Mouse (Mus musculus) lung, postnatal 25 days (tissue): Measurements from ENCODE around the gene Zfp652.
A peak's percentile ranks its signal among the peaks of the same experiment; 100 is the strongest.

Source experiments
- DNase-seq: peaks from one replicate; pipeline ENCODE4 v3.0.0; 2022; ENCODE audit warnings: low spot score

Gene Zfp652

DNA sequence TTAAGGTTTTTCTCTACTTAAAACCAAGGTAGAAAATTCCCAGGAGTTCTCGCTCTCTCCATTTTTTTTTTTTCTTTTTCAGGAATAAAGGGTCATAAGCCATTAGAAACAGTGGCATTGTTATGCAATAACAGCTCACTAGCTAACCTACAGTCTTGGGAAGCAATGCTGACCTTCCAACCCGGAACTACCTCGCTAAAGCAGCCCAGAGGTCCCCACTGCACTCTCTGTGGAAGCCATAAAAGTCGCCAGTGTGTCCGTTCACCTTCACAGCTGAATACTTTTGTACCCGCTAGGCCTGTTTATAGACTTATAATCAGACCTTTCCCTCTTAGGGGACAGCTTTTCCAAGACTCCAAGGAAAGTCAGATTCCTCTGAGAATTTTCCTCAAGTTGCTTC, 55.8 kb downstream of the Zfp652 start:
- DNase-seq, result no peak

GRCm38 (mm10) chr11:95769208-95769607, 56.7 kb downstream of the Zfp652 start:
- DNase-seq, result no peak

GRCm38 (mm10) chr11:95770720-95771364, 58.4 kb downstream of the Zfp652 start:
- peak; percentile 35 for DNase-seq

DNA sequence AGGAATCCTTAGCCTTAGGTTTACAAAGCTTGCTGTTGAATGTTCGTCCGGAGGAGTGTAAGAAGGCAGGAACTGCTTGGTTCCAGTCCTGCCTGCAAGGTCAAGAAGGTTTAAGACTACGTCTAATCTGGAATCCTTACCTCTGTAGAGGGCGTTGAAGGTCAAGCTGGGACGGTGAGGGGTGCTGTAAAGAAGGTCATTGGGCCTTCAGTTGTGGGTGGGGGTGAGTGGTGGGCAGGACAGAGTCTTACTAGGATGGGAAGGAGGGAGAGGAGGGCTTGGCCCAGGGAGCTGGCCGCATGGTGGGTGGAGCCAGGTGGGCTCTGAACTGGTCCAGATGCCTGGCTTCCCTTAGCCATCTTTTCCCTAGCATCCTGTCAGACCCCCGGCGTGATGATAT, 59.2 kb downstream of the Zfp652 start:
- no peak for DNase-seq

GRCm38 (mm10) chr11:95773264-95773663, 60.8 kb downstream of the Zfp652 start:
- peak; percentile 37 for DNase-seq

- DNase-seq, result peak; percentile 93
These were observed 65.1 kb downstream of the Zfp652 start for GRCm38 (mm10) chr11:95777323-95778297.

- peak; percentile 54 for DNase-seq
These were observed 66.4 kb downstream of the Zfp652 start for GRCm38 (mm10) chr11:95778831-95779251.

DNA sequence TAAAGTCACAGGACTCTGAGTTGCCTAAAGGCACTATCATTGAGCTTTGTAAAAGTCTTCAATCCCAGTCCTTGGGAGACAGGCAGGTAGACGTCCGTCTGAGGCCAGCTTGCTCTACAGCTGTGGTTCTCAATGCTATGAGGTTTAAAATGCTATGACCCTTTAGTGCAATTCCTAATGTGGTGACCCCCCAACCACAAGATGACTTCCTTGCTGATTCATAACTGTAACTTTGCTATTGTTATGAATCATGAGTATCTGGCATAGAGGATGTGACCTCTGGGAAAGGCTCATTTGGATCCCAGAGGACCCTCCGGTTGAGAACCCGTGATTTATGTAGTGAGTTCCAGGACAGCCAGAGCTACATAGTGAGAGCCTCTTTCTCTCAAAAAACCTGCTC, 66.9 kb downstream of the Zfp652 start:
- no peak for DNase-seq

DNA sequence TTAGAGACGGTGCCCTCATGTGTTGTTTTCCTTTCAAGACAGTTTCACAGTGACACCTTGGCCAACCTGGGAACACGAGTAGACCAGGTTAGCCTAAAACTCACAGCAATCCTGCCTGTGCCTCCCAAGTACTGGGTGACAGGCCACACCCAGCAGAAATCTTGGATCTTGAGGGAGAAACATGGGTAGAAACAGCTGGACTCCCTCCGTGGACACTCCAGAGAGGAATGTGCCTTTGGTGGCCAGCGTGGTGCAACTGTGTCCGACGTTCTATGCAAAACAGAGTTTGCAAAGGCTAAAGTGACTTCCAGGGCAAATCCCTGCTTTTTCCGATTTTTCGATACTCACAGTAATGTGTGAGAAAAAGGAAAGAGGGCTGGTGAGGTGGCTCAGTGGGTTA, 68.0 kb downstream of the Zfp652 start:
- DNase-seq, result peak; percentile 62

DNA sequence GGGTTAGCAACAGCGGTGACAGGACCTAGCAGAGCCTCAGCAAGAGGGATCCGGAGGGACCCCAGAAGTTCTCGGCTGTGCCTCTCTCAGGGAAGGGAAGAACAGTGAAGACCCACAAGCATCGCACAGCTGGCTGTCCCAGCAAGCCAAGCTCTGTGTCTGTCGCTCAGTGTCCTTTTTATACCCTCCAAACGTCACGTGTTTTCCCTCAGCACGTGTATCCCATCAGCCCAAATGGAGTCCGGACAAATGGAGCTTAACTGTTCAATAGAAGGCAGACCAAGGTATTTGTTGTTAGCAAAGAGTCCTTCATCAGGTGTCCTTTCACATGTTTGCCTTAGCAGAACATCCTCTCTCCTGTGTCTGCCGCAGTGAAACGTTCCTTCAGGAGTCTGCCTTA, 69.1 kb downstream of the Zfp652 start:
- DNase-seq, result no peak

DNA sequence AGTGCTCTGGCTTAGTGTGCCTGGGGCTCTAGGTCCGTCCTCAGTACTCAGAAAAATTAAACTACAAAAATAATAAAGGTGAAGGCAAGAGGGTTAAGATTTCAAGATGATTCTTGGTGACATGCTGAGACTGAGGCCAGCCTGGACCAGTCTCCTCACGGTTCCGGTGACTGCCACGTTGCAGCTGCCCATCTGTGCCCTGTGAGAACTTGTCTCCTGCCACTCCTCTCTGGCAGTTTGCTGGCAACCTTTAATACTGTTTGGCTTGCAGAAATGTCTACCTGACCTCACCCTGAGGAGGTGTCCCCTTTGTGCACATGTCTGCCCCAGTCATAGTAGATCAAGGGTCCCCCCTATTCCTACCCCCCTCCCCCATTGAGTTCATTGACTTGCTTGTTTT, 71.0 kb downstream of the Zfp652 start:
- DNase-seq, result no peak

DNA sequence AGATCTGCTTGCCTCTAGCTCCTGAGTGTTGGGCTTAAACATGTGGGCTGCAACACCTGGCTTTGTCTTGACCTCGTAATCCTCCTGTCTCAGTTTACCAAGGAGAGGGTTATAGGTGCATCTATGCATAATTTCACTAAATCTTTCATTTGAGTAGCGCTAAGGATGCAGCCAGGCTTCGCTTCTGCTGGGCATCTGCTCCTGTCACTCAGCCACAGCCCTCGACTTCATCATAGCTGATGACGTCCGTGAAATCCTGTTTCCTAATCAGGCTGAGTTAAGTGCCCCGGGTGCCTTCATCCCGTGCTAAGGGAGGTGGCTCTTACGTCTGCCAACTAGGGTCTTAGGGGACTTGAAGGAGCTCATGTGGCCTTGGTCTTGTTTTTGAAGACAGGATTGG, 71.5 kb downstream of the Zfp652 start:
- DNase-seq, result no peak

GRCm38 (mm10) chr11:95785675-95786074, 73.2 kb downstream of the Zfp652 start:
- no peak for DNase-seq

- no peak for DNase-seq
These were observed 74.0 kb downstream of the Zfp652 start for GRCm38 (mm10) chr11:95786511-95786910.

- DNase-seq, result peak; percentile 73
These were observed 77.0 kb downstream of the Zfp652 start for GRCm38 (mm10) chr11:95789451-95789891.

GRCm38 (mm10) chr11:95791787-95792186, 79.3 kb downstream of the Zfp652 start:
- DNase-seq, result no peak

DNA sequence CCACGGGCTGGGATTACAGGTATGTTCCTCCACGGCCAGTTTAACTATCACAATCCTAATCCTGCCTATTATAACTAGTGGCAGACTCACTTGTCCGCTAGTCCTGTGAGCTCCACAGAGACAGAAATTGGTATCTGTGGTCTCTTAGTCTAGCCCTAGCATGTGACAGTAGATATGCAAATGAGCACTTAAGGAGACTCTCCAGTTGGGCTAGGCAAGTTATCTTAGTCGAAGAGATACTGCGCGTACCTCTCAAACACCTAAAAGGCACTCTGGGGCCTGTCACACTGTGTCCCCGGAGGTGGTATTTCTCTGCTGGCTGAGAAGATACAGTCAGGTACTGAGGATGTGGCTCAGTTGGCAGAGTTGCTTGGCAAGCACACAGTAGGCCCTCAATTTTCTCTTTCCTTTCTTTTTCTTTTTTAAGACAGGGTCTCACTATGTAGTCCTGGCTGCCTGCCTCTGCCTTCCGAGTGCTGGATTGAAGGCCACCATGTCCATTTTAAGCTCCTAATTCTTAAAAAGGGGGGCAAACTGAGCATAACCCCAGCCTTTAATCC, 80.6 kb downstream of the Zfp652 start:
- no peak for DNase-seq

DNA sequence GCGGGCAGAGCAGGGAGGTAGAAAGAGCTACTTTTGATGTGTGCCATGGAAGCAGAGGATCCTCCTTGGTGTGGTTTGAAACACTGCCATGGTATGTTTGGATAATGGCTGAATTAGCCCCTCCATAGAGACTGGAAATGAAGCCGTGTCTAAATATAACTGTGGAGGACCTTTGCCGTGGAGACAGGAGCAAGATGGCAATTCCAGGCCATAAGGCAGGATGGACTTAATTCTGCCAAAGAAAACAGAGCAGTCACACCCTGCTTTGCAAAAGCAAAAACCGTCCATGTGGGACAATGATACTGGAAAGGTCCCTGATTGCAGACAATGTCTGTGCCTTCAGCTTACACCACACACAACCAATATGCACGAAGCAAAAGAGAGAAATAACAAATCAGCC, 81.7 kb downstream of the Zfp652 start:
- no peak for DNase-seq

DNA sequence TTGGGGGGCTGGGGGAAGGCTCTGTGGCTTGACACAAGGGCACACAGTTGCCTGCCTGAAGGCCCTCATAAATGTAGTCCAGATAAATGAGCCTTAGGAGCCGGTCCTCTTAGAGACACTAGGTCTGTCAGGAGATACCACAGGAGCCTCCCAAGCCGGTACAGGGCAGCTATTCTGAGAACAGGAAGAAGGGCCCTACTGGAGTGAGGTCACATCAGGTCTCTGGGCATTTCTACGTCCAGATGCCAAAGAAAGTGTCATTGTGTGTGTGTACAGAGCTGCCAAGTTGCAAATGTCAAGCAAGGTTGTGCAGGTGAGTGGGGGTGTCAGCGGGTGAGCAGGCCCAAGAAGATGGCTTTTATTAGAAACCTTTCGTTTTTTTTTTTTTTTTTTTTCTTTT, 83.1 kb downstream of the Zfp652 start:
- no peak for DNase-seq

DNA sequence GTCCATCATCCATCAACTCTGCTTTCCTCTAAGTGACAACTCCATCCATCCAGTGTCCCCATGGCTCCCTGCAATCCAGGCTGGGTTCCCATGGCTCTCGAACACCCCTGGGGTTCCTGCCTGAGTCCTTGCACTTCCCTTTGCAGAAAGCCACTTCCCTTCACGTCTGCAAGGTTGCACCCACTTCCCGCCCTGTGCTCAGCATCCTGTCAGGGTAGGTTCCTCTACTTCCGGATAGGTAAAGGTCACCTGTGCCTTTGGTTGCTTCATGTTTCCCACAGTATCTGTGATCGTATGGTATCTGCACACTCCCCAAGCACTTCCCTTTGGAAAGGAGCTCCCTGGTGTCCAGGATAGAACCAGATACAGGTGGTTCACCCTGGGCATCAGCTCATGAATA, 92.5 kb downstream of the Zfp652 start:
- no peak for DNase-seq

DNA sequence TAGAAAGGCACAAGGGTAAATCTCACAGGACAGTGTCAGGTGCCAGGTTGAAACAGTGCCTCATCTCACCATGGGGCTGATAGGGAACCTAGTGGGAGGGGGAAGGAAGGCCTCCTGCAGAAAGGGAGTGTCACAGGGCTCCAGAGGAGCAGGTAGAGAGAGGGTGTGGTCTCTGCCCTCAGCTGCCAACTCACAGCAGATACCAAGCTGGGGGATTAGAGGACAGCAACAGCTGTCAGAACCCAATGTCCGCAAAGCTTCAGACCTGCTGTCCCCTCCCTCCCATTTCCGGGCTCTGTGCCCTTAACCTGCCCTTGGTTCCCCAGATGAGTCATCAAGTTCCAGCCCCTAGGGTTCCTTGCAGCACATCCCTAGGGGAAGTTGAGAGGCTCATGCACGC, 93.1 kb downstream of the Zfp652 start:
- DNase-seq, result no peak

DNA sequence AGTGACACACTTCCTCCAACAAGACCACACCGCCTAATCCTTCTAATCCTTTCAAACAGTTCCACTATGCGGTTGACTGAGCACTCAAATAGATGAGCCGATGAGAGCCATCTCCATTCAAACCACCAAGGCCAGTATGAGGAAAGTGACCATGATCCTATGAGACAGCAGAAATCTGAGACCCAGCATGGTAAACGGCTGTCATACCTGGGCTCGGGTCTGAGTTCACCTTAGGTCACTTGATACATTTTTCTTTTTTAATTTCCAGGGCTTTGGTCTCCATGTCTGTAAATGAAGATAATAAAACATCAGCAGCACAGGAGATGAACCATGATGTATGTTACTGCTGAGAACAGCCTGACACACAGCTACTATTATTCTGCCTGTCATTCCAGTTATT, 95.4 kb downstream of the Zfp652 start:
- no peak for DNase-seq

- no peak for DNase-seq
These were observed 96.1 kb downstream of the Zfp652 start for GRCm38 (mm10) chr11:95808448-95809011.
